Mouse (Mus musculus) spleen, adult 2 months (tissue): ENCODE data around the gene Ust. TPM values are rescaled to one million over a fixed set of nuclear protein-coding genes. Genes with fewer than 3 reads are reported as not detected.

Experiments used
- DNase-seq, 2 experiments: peaks; one replicate each; pipeline versions ENCODE4 v3.0.0 to v3.0.0-alpha.2; 2012 to 2021; ENCODE audit warnings: low spot score in 2 of 2, low read depth in 1 of 2
- H3K27ac ChIP-seq: fragments of 200-500 bp; 2 replicates; pipeline ENCODE4 v1.5.1; 2012; ENCODE audit warnings: low read length, inconsistent platforms; ENCODE audit not compliant: insufficient read depth
- H3K27me3 ChIP-seq: fragments of 200-500 bp; 2 replicates; pipeline ENCODE4 v1.6.1; 2012; ENCODE audit warnings: mild to moderate bottlenecking, moderate library complexity, low read length, inconsistent platforms; ENCODE audit not compliant: control insufficient read depth, insufficient read depth
- H3K36me3 ChIP-seq: fragments of 200-500 bp; 2 replicates; pipeline ENCODE4 v1.6.1; 2012; ENCODE audit warnings: mild to moderate bottlenecking, low read length, inconsistent platforms; ENCODE audit not compliant: control insufficient read depth, insufficient read depth
- H3K4me1 ChIP-seq: fragments of 200-500 bp; 2 replicates; pipeline ENCODE4 v1.6.1; 2011; ENCODE audit warnings: inconsistent platforms; ENCODE audit not compliant: control insufficient read depth, insufficient read depth, insufficient read length
- H3K4me3 ChIP-seq: fragments of 200-500 bp; 2 replicates; pipeline ENCODE4 v1.5.1; 2011; ENCODE audit warnings: mild to moderate bottlenecking, inconsistent platforms; ENCODE audit not compliant: insufficient read depth, insufficient read length; ENCODE audit errors: extremely low read depth
- CTCF ChIP-seq: fragments of 200-500 bp; IDR thresholded peaks from 2 replicates; pipeline ENCODE4 v1.5.1; 2011; ENCODE audit warnings: mild to moderate bottlenecking, inconsistent platforms; ENCODE audit not compliant: insufficient read depth, insufficient read length, insufficient replicate concordance; ENCODE audit errors: extremely low read depth
- POLR2A ChIP-seq: fragments of 200-500 bp; IDR thresholded peaks from 2 replicates; pipeline ENCODE4 v1.6.1; 2011; ENCODE audit warnings: low read depth, low read length, inconsistent platforms
- WGBS: fragments of 180-500 bp; shearing (Covaris S2); methylation state at CpG from one replicate; pipeline ENCODE4 v1.1.7; 2018; 5-methylcytosine and 5-hydroxymethylcytosine counted together
- polyA plus RNA-seq: library from polyadenylated mRNA; depleted of rRNA; stranded (reverse); fragments of >200 nt; gene quantifications from 2 replicates; pipeline ENCODE4 v1.2.3, GENCODE M21; 2012

Gene Ust
- polyA plus RNA-seq, 1 experiment = 1.9 TPM

GRCm38 (mm10) chr10:8479779-8480178 is 38.8 kb downstream of the Ust start:
- no peak overlapping the region for H3K27ac ChIP-seq
- no peaks in the 10 kb centered on the region for H3K4me1 ChIP-seq
- no peak overlapping the region for H3K4me3 ChIP-seq
- H3K36me3 ChIP-seq = no peaks in the 10 kb centered on the region
- WGBS = 92% methylated on average over 2 of the region's 2 CpGs
- no peaks in the 10 kb centered on the region for H3K27me3 ChIP-seq
- no peak for TF ChIP-seq POLR2A
- no peak for TF ChIP-seq CTCF
- no peak for DNase-seq

DNA sequence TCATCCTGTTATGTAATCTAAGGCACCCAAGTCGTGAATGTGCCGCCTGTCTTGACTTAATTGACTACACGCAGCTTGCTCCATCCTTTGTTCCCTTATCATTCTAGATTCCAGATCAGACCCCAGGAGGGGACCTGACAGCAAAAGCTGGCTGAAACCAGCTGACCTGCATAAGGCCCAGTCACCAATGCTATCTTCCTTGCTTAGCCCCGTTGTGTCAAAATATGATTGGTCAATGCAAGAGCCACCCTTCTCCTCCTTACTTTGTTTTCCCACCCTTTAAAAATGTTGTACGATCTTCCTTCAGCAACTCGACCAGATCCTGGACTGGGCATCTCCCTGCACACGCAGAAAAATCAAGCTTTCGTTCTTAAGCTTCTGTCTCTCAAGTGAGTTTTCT is 40.7 kb downstream of the Ust start:
- no peak overlapping the region for H3K27ac ChIP-seq
- no peak for DNase-seq
- TF ChIP-seq POLR2A (no peak), CTCF (no peak)

DNA sequence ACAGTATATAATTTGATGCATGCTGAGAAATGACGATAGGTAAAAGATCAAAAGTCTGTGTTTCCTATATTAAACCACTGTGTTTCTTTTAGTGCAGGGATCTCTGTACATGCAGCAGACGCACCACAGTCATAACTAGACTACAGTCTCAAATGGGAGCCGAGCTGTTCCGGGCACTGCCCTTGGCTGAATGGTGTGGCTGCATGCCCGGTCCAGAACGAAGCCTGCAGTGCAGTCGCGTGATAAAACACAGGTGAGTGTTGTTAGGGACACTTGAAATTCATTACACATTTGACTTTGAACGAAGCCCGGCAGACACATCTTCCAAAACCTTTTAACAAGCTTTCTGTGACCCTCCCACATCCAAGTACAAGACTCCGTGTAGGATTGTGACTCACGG is 46.6 kb downstream of the Ust start:
- H3K27ac ChIP-seq = no peak overlapping the region
- H3K36me3 ChIP-seq = no peaks in the 10 kb centered on the region
- 92% methylated on average over 12 of the region's 12 CpGs for WGBS
- TF ChIP-seq POLR2A = no peak
- TF ChIP-seq CTCF = no peak
- no peaks in the 10 kb centered on the region for H3K27me3 ChIP-seq
- H3K4me1 ChIP-seq = no peaks in the 10 kb centered on the region
- no peak overlapping the region for H3K4me3 ChIP-seq
- DNase-seq = no peak

More for the DNA sequence above, 40.7 kb downstream of the Ust start:
- no peaks in the 10 kb centered on the region for H3K27me3 ChIP-seq
- 90% methylated on average over 8 of the region's 8 CpGs for WGBS
- no peaks in the 10 kb centered on the region for H3K4me1 ChIP-seq
- H3K4me3 ChIP-seq = no peak overlapping the region
- no peaks in the 10 kb centered on the region for H3K36me3 ChIP-seq

- no peak overlapping the region for H3K27ac ChIP-seq
- H3K4me3 ChIP-seq = no peak overlapping the region
- TF ChIP-seq POLR2A (no peak), CTCF (no peak)
- H3K36me3 ChIP-seq = no peaks in the 10 kb centered on the region
- no peaks in the 10 kb centered on the region for H3K27me3 ChIP-seq
- 73% methylated on average over 5 of the region's 5 CpGs for WGBS
- no peak for DNase-seq
- H3K4me1 ChIP-seq = no peaks in the 10 kb centered on the region
Observed at GRCm38 (mm10) chr10:8471012-8471411, 47.6 kb downstream of the Ust start.

DNA sequence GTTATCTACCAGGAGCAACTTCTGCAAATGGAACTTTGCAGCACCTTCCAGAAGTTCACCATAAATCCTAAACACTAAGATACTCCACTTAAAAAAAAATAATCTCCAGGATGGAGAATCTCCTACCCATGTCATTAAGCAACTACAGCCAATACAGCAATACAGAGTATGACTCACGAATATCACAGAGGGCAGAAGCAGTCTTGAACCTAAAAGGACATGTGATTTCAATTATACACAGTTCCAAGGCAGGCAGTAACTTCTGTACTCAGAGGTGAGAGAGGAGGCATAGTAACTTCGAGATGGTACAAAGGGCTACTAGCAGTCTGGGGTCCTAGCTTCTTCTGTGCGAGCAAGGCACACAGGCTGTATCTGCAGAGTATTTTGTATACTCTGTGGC is 49.1 kb downstream of the Ust start:
- TF ChIP-seq POLR2A = no peak
- no peak for TF ChIP-seq CTCF
- Histone ChIP-seq H3K4me3 (no peak overlapping the region), H3K36me3 (no peaks in the 10 kb centered on the region), H3K27ac (no peak overlapping the region), H3K4me1 (no peaks in the 10 kb centered on the region), H3K27me3 (no peaks in the 10 kb centered on the region)
- DNase-seq = no peak
- 87% methylated on average over 3 of the region's 3 CpGs for WGBS

DNA sequence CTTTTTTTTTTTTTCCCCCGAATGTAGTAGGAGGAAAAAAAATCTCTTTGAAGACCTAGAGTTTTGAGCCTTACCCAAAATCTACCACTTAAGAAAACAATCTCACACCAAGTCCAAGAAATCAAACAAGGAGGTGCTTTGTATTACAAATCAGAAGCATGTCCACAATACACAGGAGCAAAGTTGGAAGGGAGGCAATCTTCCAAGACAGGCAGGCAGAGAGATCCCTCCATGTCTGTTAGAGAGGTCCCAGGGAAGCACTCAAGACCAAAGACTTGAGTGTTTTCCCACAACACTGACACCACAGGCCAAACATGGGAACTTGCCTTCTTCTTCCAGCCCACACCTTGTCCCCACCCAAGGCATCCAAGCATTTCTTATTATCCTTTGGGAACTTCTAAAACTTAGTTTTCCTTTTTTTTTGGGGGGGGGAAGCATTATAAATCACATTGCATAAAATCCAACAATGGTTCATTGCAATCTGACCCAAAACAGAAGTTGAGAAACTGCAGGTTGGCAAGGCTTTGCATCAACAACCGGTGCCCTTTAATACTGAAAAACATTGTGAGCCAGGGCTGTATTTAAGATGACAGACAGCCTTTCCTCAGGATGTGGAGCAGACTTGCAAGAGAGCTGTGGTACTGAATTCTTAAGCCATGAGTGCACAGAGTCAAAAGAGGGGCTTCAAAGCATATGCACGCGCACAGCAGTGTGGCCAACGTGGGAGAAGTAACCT is 49.8 kb downstream of the Ust start:
- TF ChIP-seq POLR2A (no peak), CTCF (no peak)
- Histone ChIP-seq H3K36me3 (no peaks in the 10 kb centered on the region), H3K27me3 (no peaks in the 10 kb centered on the region), H3K27ac (no peak overlapping the region), H3K4me1 (no peaks in the 10 kb centered on the region), H3K4me3 (no peak overlapping the region)
- no peak for DNase-seq
- 82% methylated on average over 5 of the region's 5 CpGs for WGBS

DNA sequence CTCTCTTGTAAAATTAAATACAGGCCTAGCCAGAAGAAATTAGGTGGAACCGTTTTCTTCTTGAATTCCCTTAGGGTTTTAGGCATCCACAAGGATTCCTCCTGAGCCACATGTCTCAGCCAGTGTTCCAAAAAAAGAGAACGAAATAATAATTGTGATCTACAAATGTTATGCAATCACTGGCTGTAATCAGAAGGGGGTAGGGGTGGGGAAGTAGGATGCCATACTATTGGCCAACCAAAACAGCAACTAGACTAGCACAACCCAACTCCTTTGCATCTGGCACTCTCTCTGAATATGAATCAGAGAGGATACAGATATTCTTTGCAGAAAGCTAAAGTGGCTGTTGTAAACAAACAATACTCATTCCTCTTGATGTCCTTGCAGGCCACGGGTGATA is 52.7 kb downstream of the Ust start:
- Histone ChIP-seq H3K36me3 (no peaks in the 10 kb centered on the region), H3K4me3 (no peak overlapping the region), H3K4me1 (no peaks in the 10 kb centered on the region), H3K27ac (no peak overlapping the region), H3K27me3 (no peaks in the 10 kb centered on the region)
- DNase-seq = no peak
- WGBS = 75% methylated on average over 3 of the region's 3 CpGs
- TF ChIP-seq POLR2A (no peak), CTCF (no peak)
